Mouse (Mus musculus): ENCODE results near the gene Apobec4. TPM values are rescaled to one million over a fixed set of nuclear protein-coding genes. Genes with fewer than 3 reads are reported as not detected.

The Apobec4 gene
- polyA plus RNA-seq, 2 experiments: not detected

DNA sequence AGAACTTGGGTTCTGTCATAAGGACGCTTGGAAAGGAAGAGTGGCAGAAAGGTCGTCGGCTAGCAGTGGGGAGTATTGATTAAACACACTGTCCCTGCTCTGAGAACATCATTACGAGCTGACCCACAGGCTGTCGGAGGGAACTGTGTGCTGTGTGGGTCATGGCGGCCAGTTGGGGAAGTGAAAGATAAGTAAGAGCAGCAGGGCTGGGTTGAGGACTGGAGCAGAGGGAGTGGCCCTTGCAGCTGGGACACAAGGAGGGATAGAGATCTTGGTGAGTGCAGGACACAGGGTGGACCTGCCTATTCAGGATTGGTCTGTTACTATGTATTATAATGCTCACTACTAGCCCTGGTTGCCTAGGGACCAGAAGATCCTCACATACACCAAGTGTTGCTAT lies 54.6 kb downstream of the Apobec4 start:
- Histone ChIP-seq H3K9ac (ENCODE audit: low read depth, low read length, severe bottlenecking) (no peak overlapping the region), H3K36me3 (ENCODE audit: control insufficient read depth, insufficient read depth, low read length) (no peaks in the 10 kb centered on the region), H3K4me2 (replicated peaks; ENCODE audit: low read depth, low read length, severe bottlenecking) (no peak overlapping the region), H3K27ac (replicated peaks; ENCODE audit: low read depth, low read length) (no peak overlapping the region), H3K27me3 (ENCODE audit: control insufficient read depth, insufficient read depth, low read length) (no peaks in the 10 kb centered on the region), H3K4me1 (ENCODE audit: control insufficient read depth, insufficient read depth, low read length) (0 out of 2 replicates have a peak, but pooled peaks cover 2% of the 10 kb centered on the region), H3K4me3 (replicated peaks; ENCODE audit: low read length) (no peak overlapping the region), H3K9me3 (ENCODE audit: control insufficient read depth, low read length) (no peaks in the 10 kb centered on the region)
- DNase-seq (ENCODE audit: low spot score) (no peak), ATAC-seq (ENCODE audit: low FRiP score, low read depth) (no peak)
- no peak for TF ChIP-seq POLR2A (IDR thresholded peaks at IDR 0.05; ENCODE audit: borderline replicate concordance, extremely low read depth, insufficient read depth, insufficient read length)
- 74% methylated on average over 6 of the region's 6 CpGs for whole genome bisulfite sequencing

Other genes starting within 250 kb of the Apobec4 start
- gene Rgl1, start 15.8 kb downstream of the Apobec4 start, polyA plus RNA-seq (2012; rRNA removed): 28.5 and 29.6 TPM in 2 replicates
- 40.5 and 46.1 TPM in 2 replicates for gene Rgl1, start 15.8 kb downstream of the Apobec4 start, polyA plus RNA-seq (2014; fragmentation: Nextera tagmentation; extraction: Ambion mirVana)
- gene Arpc5, start 16.0 kb downstream of the Apobec4 start, polyA plus RNA-seq (2012; rRNA removed): 96.4 and 136 TPM in 2 replicates
- 257 and 263 TPM in 2 replicates for gene Arpc5, start 16.0 kb downstream of the Apobec4 start, polyA plus RNA-seq (2014; fragmentation: Nextera tagmentation; extraction: Ambion mirVana)
- 3.8 and 5.2 TPM in 2 replicates for gene Ncf2, start 49.6 kb downstream of the Apobec4 start, polyA plus RNA-seq (2012; rRNA removed)
- 6.0 and 6.8 TPM in 2 replicates for gene Ncf2, start 49.6 kb downstream of the Apobec4 start, polyA plus RNA-seq (2014; fragmentation: Nextera tagmentation; extraction: Ambion mirVana)
- gene Smg7, start 152.1 kb downstream of the Apobec4 start, polyA plus RNA-seq (2012; rRNA removed): 37.3 and 42.9 TPM in 2 replicates
- 30.0 and 33.2 TPM in 2 replicates for gene Smg7, start 152.1 kb downstream of the Apobec4 start, polyA plus RNA-seq (2014; fragmentation: Nextera tagmentation; extraction: Ambion mirVana)
- 2.0 and 2.3 TPM in 2 replicates for gene Nmnat2, start 204.4 kb downstream of the Apobec4 start, polyA plus RNA-seq (2012; rRNA removed)
- 1.4 and 1.6 TPM in 2 replicates for gene Nmnat2, start 204.4 kb downstream of the Apobec4 start, polyA plus RNA-seq (2014; fragmentation: Nextera tagmentation; extraction: Ambion mirVana)

All from limb, embryonic 14.5 days (tissue).